Mouse (Mus musculus): ENCODE results near the gene Acsl1. TPM values are rescaled to one million over a fixed set of nuclear protein-coding genes. Genes with fewer than 3 reads are reported as not detected.

Gene Acsl1
- polyA plus RNA-seq (2015; fragmentation: Nextera tagmentation; extraction: Ambion mirVana), result 10.3 and 11.2 TPM in 2 replicates

GRCm38 (mm10) chr8:46470792-46471781 is at the start of gene Acsl1:
Acsl1 (plus strand) TSS chr8:46471037.
- under 1% methylated on average over 97 of the region's 106 CpGs for WGBS
- Histone ChIP-seq H3K4me2 (replicated peaks) (peak within 1 kb of the TSS; percentile 90), H3K27ac (peak within 1 kb of the TSS; percentile 77; the same call in 1 of the 2 replicates), H3K36me3 (no peaks in the 10 kb centered on the region), H3K9ac (peak within 1 kb of the TSS; percentile 89), H3K27me3 (peaks cover 5% of the 10 kb centered on the region; the same call in 1 of the 2 replicates), H3K4me3 (peak within 1 kb of the TSS; percentile 89), H3K4me1 (peaks cover 13% of the 10 kb centered on the region), H3K9me3 (no peaks in the 10 kb centered on the region)
- peak; percentile 95 for ATAC-seq (ENCODE audit: low FRiP score, low read depth)

- Histone ChIP-seq H3K4me3 (no peak overlapping the region), H3K27ac (no peak overlapping the region), H3K9ac (no peak overlapping the region), H3K4me2 (replicated peaks) (no peak overlapping the region), H3K36me3 (no peaks in the 10 kb centered on the region), H3K27me3 (no peaks in the 10 kb centered on the region), H3K4me1 (no peaks in the 10 kb centered on the region), H3K9me3 (no peaks in the 10 kb centered on the region; the same call in 1 of the 2 replicates)
- WGBS, result 68% methylated on average over 6 of the region's 6 CpGs
- no peak for ATAC-seq (ENCODE audit: low FRiP score, low read depth)
Observed at GRCm38 (mm10) chr8:46421515-46421914, 49.3 kb upstream of the Acsl1 start.

- Histone ChIP-seq H3K4me2 (replicated peaks) (no peak overlapping the region), H3K4me1 (no peaks in the 10 kb centered on the region)
- no peak for ATAC-seq (ENCODE audit: low FRiP score, low read depth)
Observed at GRCm38 (mm10) chr8:46427940-46428339, 42.9 kb upstream of the Acsl1 start.

GRCm38 (mm10) chr8:46429871-46430270 is 41.0 kb upstream of the Acsl1 start:
- H3K4me2 ChIP-seq (replicated peaks), result no peak overlapping the region
- no peak overlapping the region for H3K4me3 ChIP-seq

More at GRCm38 (mm10) chr8:46427940-46428339, 42.9 kb upstream of the Acsl1 start:
- Histone ChIP-seq H3K9ac (no peak overlapping the region), H3K4me3 (no peak overlapping the region), H3K27me3 (no peaks in the 10 kb centered on the region), H3K27ac (no peak overlapping the region), H3K9me3 (no peaks in the 10 kb centered on the region), H3K36me3 (no peaks in the 10 kb centered on the region)

GRCm38 (mm10) chr8:46431921-46432320 is 38.9 kb upstream of the Acsl1 start:
- Histone ChIP-seq H3K4me3 (no peak overlapping the region), H3K9ac (no peak overlapping the region), H3K36me3 (no peaks in the 10 kb centered on the region), H3K4me2 (replicated peaks) (no peak overlapping the region), H3K27me3 (no peaks in the 10 kb centered on the region), H3K27ac (no peak overlapping the region), H3K9me3 (no peaks in the 10 kb centered on the region), H3K4me1 (no peaks in the 10 kb centered on the region)
- no peak for ATAC-seq (ENCODE audit: low FRiP score, low read depth)
- WGBS, result 89% methylated on average over 4 of the region's 4 CpGs

More at GRCm38 (mm10) chr8:46429871-46430270, 41.0 kb upstream of the Acsl1 start:
- no peak overlapping the region for H3K9ac ChIP-seq
- no peaks in the 10 kb centered on the region for H3K36me3 ChIP-seq
- no peaks in the 10 kb centered on the region for H3K4me1 ChIP-seq
- H3K27me3 ChIP-seq, result no peaks in the 10 kb centered on the region
- 69% methylated on average over 7 of the region's 7 CpGs for whole genome bisulfite sequencing
- H3K27ac ChIP-seq, result no peak overlapping the region
- ATAC-seq (ENCODE audit: low FRiP score, low read depth), result no peak
- H3K9me3 ChIP-seq, result no peaks in the 10 kb centered on the region

- no peak overlapping the region for H3K9ac ChIP-seq
- no peak for ATAC-seq (ENCODE audit: low FRiP score, low read depth)
- H3K36me3 ChIP-seq, result no peaks in the 10 kb centered on the region
- H3K27me3 ChIP-seq, result no peaks in the 10 kb centered on the region
- 95% methylated on average over 3 of the region's 3 CpGs for WGBS
- H3K4me2 ChIP-seq (replicated peaks), result no peak overlapping the region
- no peaks in the 10 kb centered on the region for H3K9me3 ChIP-seq
- no peak overlapping the region for H3K4me3 ChIP-seq
- no peaks in the 10 kb centered on the region for H3K4me1 ChIP-seq
- H3K27ac ChIP-seq, result no peak overlapping the region
Observed at GRCm38 (mm10) chr8:46432581-46432980, 38.3 kb upstream of the Acsl1 start.

- Histone ChIP-seq H3K9ac (no peak overlapping the region), H3K4me3 (no peak overlapping the region), H3K4me2 (replicated peaks) (no peak overlapping the region), H3K9me3 (no peaks in the 10 kb centered on the region), H3K27ac (no peak overlapping the region), H3K36me3 (no peaks in the 10 kb centered on the region), H3K4me1 (no peaks in the 10 kb centered on the region), H3K27me3 (no peaks in the 10 kb centered on the region)
- 59% methylated on average over 1 of the region's 1 CpGs for WGBS
- no peak for ATAC-seq (ENCODE audit: low FRiP score, low read depth)
Observed at GRCm38 (mm10) chr8:46433656-46434055, 37.2 kb upstream of the Acsl1 start.

GRCm38 (mm10) chr8:46438491-46438890 is 32.3 kb upstream of the Acsl1 start:
- H3K27ac ChIP-seq, result no peak overlapping the region
- no peaks in the 10 kb centered on the region for H3K9me3 ChIP-seq
- no peaks in the 10 kb centered on the region for H3K36me3 ChIP-seq
- no peak overlapping the region for H3K4me3 ChIP-seq
- no peaks in the 10 kb centered on the region for H3K4me1 ChIP-seq
- WGBS, result 76% methylated on average over 10 of the region's 10 CpGs
- no peak overlapping the region for H3K4me2 ChIP-seq (replicated peaks)
- H3K27me3 ChIP-seq, result no peaks in the 10 kb centered on the region
- ATAC-seq (ENCODE audit: low FRiP score, low read depth), result no peak
- no peak overlapping the region for H3K9ac ChIP-seq

GRCm38 (mm10) chr8:46445964-46446915 is 24.6 kb upstream of the Acsl1 start:
- ATAC-seq (ENCODE audit: low FRiP score, low read depth), result no peak
- no peak overlapping the region for H3K4me2 ChIP-seq (replicated peaks)
- WGBS, result 25% methylated on average over 12 of the region's 12 CpGs

GRCm38 (mm10) chr8:46447334-46447733 is 23.5 kb upstream of the Acsl1 start:
- Histone ChIP-seq H3K9ac (no peak overlapping the region), H3K27me3 (no peaks in the 10 kb centered on the region), H3K9me3 (no peaks in the 10 kb centered on the region), H3K4me1 (no peaks in the 10 kb centered on the region), H3K36me3 (no peaks in the 10 kb centered on the region), H3K27ac (no peak overlapping the region), H3K4me2 (replicated peaks) (no peak overlapping the region), H3K4me3 (no peak overlapping the region)
- 78% methylated on average over 6 of the region's 6 CpGs for WGBS
- no peak for ATAC-seq (ENCODE audit: low FRiP score, low read depth)

More at GRCm38 (mm10) chr8:46445964-46446915, 24.6 kb upstream of the Acsl1 start:
- Histone ChIP-seq H3K27ac (no peak overlapping the region), H3K27me3 (no peaks in the 10 kb centered on the region), H3K9me3 (no peaks in the 10 kb centered on the region), H3K36me3 (no peaks in the 10 kb centered on the region), H3K4me1 (no peaks in the 10 kb centered on the region), H3K4me3 (no peak overlapping the region), H3K9ac (no peak overlapping the region)

- Histone ChIP-seq H3K27ac (no peak overlapping the region), H3K9me3 (no peaks in the 10 kb centered on the region), H3K4me2 (replicated peaks) (no peak overlapping the region), H3K9ac (no peak overlapping the region), H3K4me3 (no peak overlapping the region), H3K27me3 (no peaks in the 10 kb centered on the region), H3K36me3 (no peaks in the 10 kb centered on the region), H3K4me1 (no peaks in the 10 kb centered on the region)
- no peak for ATAC-seq (ENCODE audit: low FRiP score, low read depth)
- 81% methylated on average over 5 of the region's 5 CpGs for WGBS
Observed at GRCm38 (mm10) chr8:46448606-46449005, 22.2 kb upstream of the Acsl1 start.

- Histone ChIP-seq H3K27me3 (no peaks in the 10 kb centered on the region), H3K9ac (no peak overlapping the region), H3K4me2 (replicated peaks) (no peak overlapping the region), H3K9me3 (peaks cover 4% of the 10 kb centered on the region), H3K4me3 (no peak overlapping the region), H3K36me3 (no peaks in the 10 kb centered on the region), H3K4me1 (no peaks in the 10 kb centered on the region), H3K27ac (no peak overlapping the region)
- no peak for ATAC-seq (ENCODE audit: low FRiP score, low read depth)
- WGBS, result 72% methylated on average over 4 of the region's 4 CpGs
Observed at GRCm38 (mm10) chr8:46449063-46449462, 21.8 kb upstream of the Acsl1 start.
